Mouse (Mus musculus) neural tube, embryonic 15.5 days (tissue): ENCODE results near the gene Ube2d3. TPM values are rescaled to one million over a fixed set of nuclear protein-coding genes. Genes with fewer than 3 reads are reported as not detected.

Source experiments
- ATAC-seq: fragments of 200-750 bp; cut with Nextera tagmentation; 2 replicates; pipeline ENCODE4 v1.8.0; 2017; ENCODE audit warnings: mild to moderate bottlenecking, moderate TSS enrichment, moderate library complexity; ENCODE audit not compliant: low FRiP score
- H3K27ac ChIP-seq: fragments of 300-500 bp; sonication (generic); replicated peaks from 2 replicates; pipeline ENCODE4 v1.5.1; 2015; ENCODE audit warnings: mild to moderate bottlenecking, inconsistent platforms
- H3K27me3 ChIP-seq: fragments of 300-500 bp; sonication (generic); replicated peaks from 2 replicates; pipeline ENCODE4 v1.6.1; 2015; ENCODE audit warnings: inconsistent platforms
- H3K36me3 ChIP-seq: fragments of 300-500 bp; sonication (generic); 2 replicates; pipeline ENCODE4 v1.6.1; 2015; ENCODE audit warnings: inconsistent platforms
- H3K4me1 ChIP-seq: fragments of 300-500 bp; sonication (generic); 2 replicates; pipeline ENCODE4 v1.6.1; 2015; ENCODE audit warnings: inconsistent platforms
- H3K4me2 ChIP-seq: fragments of 300-500 bp; sonication (generic); 2 replicates; pipeline ENCODE4 v1.6.1; 2015; ENCODE audit warnings: inconsistent platforms, mild to moderate bottlenecking, moderate library complexity
- H3K4me3 ChIP-seq: fragments of 300-500 bp; sonication (generic); replicated peaks from 2 replicates; pipeline ENCODE4 v1.5.1; 2015; ENCODE audit warnings: mild to moderate bottlenecking, inconsistent platforms
- H3K9ac ChIP-seq: fragments of 300-500 bp; sonication (generic); replicated peaks from 2 replicates; pipeline ENCODE4 v1.6.1; 2015; ENCODE audit warnings: mild to moderate bottlenecking, inconsistent platforms
- H3K9me3 ChIP-seq: fragments of 300-500 bp; sonication (generic); replicated peaks from 2 replicates; pipeline ENCODE4 v1.6.1; 2016; ENCODE audit warnings: inconsistent platforms
- WGBS: fragments of 180-500 bp; shearing (Covaris S2); methylation state at CpG from one replicate; pipeline ENCODE4 v1.1.7; 2015; ENCODE audit warnings: mixed read lengths; 5-methylcytosine and 5-hydroxymethylcytosine counted together
- polyA plus RNA-seq: library from polyadenylated mRNA; unstranded; fragments of >200 nt; fragmentation: Nextera tagmentation; extraction: Ambion mirVana; gene quantifications from 2 replicates; pipeline ENCODE4 v1.2.1, GENCODE M21; 2015

The Ube2d3 gene
- polyA plus RNA-seq, 1 experiment from 2014 or later, result 331 TPM

DNA sequence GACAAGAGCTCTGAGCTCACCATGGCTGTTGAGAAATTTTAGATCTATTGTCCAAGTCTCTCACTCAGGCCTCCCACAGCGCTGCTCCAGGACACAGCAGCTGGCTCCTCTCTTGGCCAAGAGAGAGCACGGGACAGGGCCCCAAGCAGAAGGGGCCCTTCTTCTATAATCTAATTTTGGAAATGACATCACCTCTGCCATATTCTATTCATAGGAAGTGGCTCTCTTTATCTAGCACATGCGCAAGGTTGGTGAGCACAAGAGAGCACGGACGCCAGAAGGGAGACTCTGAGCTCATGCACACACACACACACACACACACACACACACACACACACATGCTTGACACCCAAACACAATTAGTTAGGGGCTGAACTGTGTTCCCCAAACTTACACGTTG lies 78.9 kb downstream of the Ube2d3 start:
- H3K9ac ChIP-seq, result no peak overlapping the region
- H3K4me3 ChIP-seq, result no peak overlapping the region
- 78% methylated on average over 6 of the region's 6 CpGs for WGBS
- no peaks in the 10 kb centered on the region for H3K36me3 ChIP-seq
- H3K4me1 ChIP-seq, result no peaks in the 10 kb centered on the region
- no peak overlapping the region for H3K4me2 ChIP-seq
- H3K27me3 ChIP-seq, result no peaks in the 10 kb centered on the region
- no peaks in the 10 kb centered on the region for H3K9me3 ChIP-seq
- ATAC-seq, result no peak
- no peak overlapping the region for H3K27ac ChIP-seq

Other genes with a start within 250 kb of the Ube2d3 start
- 2.9 and 7.9 TPM in 2 replicates for gene Cenpe, start 225.6 kb upstream of the Ube2d3 start, polyA plus RNA-seq
- 4.2 and 5.2 TPM in 2 replicates for gene Bdh2, start 156.9 kb upstream of the Ube2d3 start, polyA plus RNA-seq
- 2.4 and 2.5 TPM in 2 replicates for gene Slc9b2, start 130.4 kb upstream of the Ube2d3 start, polyA plus RNA-seq
- gene Slc9b1, start 90.1 kb upstream of the Ube2d3 start, polyA plus RNA-seq, result 0.36 and 0.54 TPM in 2 replicates
- 67.1 and 69.0 TPM in 2 replicates for gene Cisd2, start 14.2 kb upstream of the Ube2d3 start, polyA plus RNA-seq
- 7.4 and 8.8 TPM in 2 replicates for gene Manba, start 47.5 kb downstream of the Ube2d3 start, polyA plus RNA-seq